Mouse (Mus musculus) ES-E14 (cell line): ENCODE data around the gene Gm9821.

Experiments used
- CHD2 ChIP-seq: IDR thresholded peaks from 2 replicates; pipeline ENCODE4 v1.6.1; 2014; ENCODE audit warnings: mild to moderate bottlenecking, low read depth, low read length, inconsistent platforms
- ZNF384 ChIP-seq: IDR thresholded peaks from 2 replicates; pipeline ENCODE4 v1.6.1; 2012; ENCODE audit warnings: low read depth, low read length, inconsistent platforms

- TF ChIP-seq ZNF384 (no peak), CHD2 (no peak)
Measured at GRCm38 (mm10) chr2:91978547-91978946, 33.0 kb downstream of the Gm9821 start.
